Mouse (Mus musculus): ENCODE measurements at regions not wholly inside any gene's neighbourhood (a gene's known extent, or its start where the extent isn't known, plus 50 kb on each side); places are given as distances from the start of the nearest gene placed in this dataset.

DNA sequence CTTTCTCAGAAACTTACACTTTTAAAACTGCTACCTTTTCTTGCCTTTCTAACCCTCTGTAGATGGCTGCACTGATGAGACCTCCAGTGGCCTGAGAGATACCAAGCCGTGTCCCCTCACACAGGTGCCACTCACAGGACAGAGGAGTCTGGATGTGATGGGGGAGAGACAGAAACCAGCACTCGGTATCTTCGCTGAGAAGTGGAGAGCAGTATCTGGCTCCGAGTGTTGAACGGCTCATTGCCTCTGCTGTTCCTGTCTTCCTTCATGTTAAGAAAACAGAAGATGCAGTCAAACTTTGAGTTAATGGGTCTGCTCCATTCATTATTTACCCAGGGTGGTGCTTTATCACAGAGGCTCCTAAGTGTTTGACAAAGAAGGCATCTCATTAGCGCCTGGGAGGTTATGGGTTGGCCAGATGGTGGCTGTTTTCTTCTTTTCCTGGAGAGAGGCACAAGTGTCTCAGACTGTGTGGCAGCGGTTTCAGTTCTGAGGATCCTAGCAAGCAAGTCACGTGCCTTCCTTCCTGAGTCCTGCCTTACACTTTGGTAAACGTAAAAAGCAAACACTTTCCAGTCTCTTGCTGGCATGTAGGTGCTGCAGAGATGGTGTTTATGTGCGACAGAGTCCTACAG is 248.6 kb downstream of the Sec16b start:
- TF ChIP-seq CTCF (conservative IDR thresholded peaks at IDR 0.05; ENCODE audit: insufficient read depth, insufficient read length, low read depth, low read length) (no peak), POLR2A (IDR thresholded peaks at IDR 0.05; ENCODE audit: low read depth, low read length) (no peak)

Data from kidney, adult 2 months (tissue).